In genomic region chr3:108458380-108458779, GRCm38 (mm10) we compare ENCODE assay signal across 7 mouse cellular contexts. TPM values are rescaled to one million over a fixed set of nuclear protein-coding genes. Genes with fewer than 3 reads are reported as not detected.
A peak's percentile ranks its signal among the peaks of the same experiment; 100 is the strongest.
DNase-seq lines count a peak whose midpoint lies in the region; ATAC-seq and TF ChIP-seq lines count a peak whose summit lies in the region.

No protein-coding gene starts in this region.

- TF ChIP-seq POLR2A in small intestine, adult 2 months (IDR thresholded peaks at IDR 0.05; ENCODE audit: low read depth, low read length), result 0 out of 2 replicates have a peak, but pooled peaks have one; percentile 12

- H3K9ac ChIP-seq in kidney, embryonic 15.5 days, result no peak overlapping the region

- H3K4me3 ChIP-seq in kidney, embryonic 15.5 days (replicated peaks), result 0 out of 2 replicates have a peak overlapping the region, but pooled peaks have one; percentile 1
- H3K4me3 ChIP-seq in E14TG2a.4 (replicated peaks; ENCODE audit: low read length), result peak overlapping the region; percentile 41; the same call in 1 of the 2 replicates
- H3K4me3 ChIP-seq in small intestine, adult 2 months (ENCODE audit: low read depth, low read length), result peak overlapping the region; percentile 51

- H3K27me3 ChIP-seq in kidney, embryonic 15.5 days, result no peaks in the 10 kb centered on the region
- H3K27me3 ChIP-seq in E14TG2a.4 (ENCODE audit: insufficient read depth, low read length), result peaks cover 17% of the 10 kb centered on the region
- no peaks in the 10 kb centered on the region for H3K27me3 ChIP-seq in small intestine, adult 2 months (ENCODE audit: control insufficient read depth, insufficient read depth, low read length)

- H3K36me3 ChIP-seq in kidney, embryonic 15.5 days, result no peaks in the 10 kb centered on the region
- H3K36me3 ChIP-seq in E14TG2a.4 (ENCODE audit: insufficient read depth, low read length), result no peaks in the 10 kb centered on the region
- H3K36me3 ChIP-seq in small intestine, adult 2 months (ENCODE audit: control insufficient read depth, insufficient read depth, low read length), result no peaks in the 10 kb centered on the region

- WGBS in kidney, embryonic 15.5 days, result 55% methylated on average over 14 of the region's 14 CpGs
- 29% methylated on average over 14 of the region's 14 CpGs for WGBS in small intestine, adult 2 months

- H3K27ac ChIP-seq in kidney, embryonic 15.5 days, result no peak overlapping the region
- H3K27ac ChIP-seq in small intestine, adult 2 months (ENCODE audit: insufficient read depth, low read depth, low read length), result peak overlapping the region; percentile 51

- H3K4me2 ChIP-seq in kidney, embryonic 15.5 days, result peak overlapping the region; percentile 26

- peaks cover 5% of the 10 kb centered on the region; the same call in 1 of the 2 replicates for H3K4me1 ChIP-seq in kidney, embryonic 15.5 days
- H3K4me1 ChIP-seq in E14TG2a.4 (replicated peaks; ENCODE audit: low read depth, low read length), result peaks cover 39% of the 10 kb centered on the region
- peaks cover 5% of the 10 kb centered on the region for H3K4me1 ChIP-seq in small intestine, adult 2 months (ENCODE audit: control insufficient read depth, insufficient read depth, insufficient read length, low read length)

- TF ChIP-seq CTCF in E14TG2a.4 (conservative IDR thresholded peaks at IDR 0.05; ENCODE audit: low read length), result no peak
- no peak for TF ChIP-seq CTCF in small intestine, adult 2 months (IDR thresholded peaks at IDR 0.05; ENCODE audit: extremely low read depth, insufficient read length, insufficient replicate concordance, low read depth, low read length)

- no peaks in the 10 kb centered on the region for H3K9me3 ChIP-seq in kidney, embryonic 15.5 days (replicated peaks)
- no peaks in the 10 kb centered on the region for H3K9me3 ChIP-seq in E14TG2a.4 (ENCODE audit: low read length)

- no peak for DNase-seq in kidney, postnatal 36 days
- no peak for DNase-seq in cerebellum, postnatal 25 days
- DNase-seq in kidney, adult 18-20 months, result no peak

- ATAC-seq in kidney, embryonic 15.5 days (replicated peaks; ENCODE audit: low FRiP score), result no peak
- peak; percentile 84 for ATAC-seq in granulocyte monocyte progenitor cell, adult 5-6 weeks (replicated peaks; ENCODE audit: poor library complexity, severe bottlenecking)

RNA-seq across cellular contexts. Expression of gene Sars, which starts 13.4 kb away (rescaled TPM):
- 126 and 131 TPM in 2 replicates for polyA plus RNA-seq in kidney, embryonic 15.5 days (2015; fragmentation: Nextera tagmentation; extraction: Ambion mirVana)
- total RNA-seq in granulocyte monocyte progenitor cell, adult 5-6 weeks (2014; fragmentation: Nextera tagmentation), result 30.9 and 36.2 TPM in 2 replicates
- total RNA-seq in granulocyte monocyte progenitor cell, adult 5-6 weeks (2017), result 196 and 259 TPM in 2 replicates
- polyA plus RNA-seq in small intestine, adult 2 months (2012; rRNA removed), result 11.7 and 28.1 TPM in 2 replicates

RNA-seq across cellular contexts. Expression of gene Celsr2, which starts 43.0 kb away (rescaled TPM):
- 19.3 and 21.6 TPM in 2 replicates for polyA plus RNA-seq in kidney, embryonic 15.5 days (2015; fragmentation: Nextera tagmentation; extraction: Ambion mirVana)
- total RNA-seq in granulocyte monocyte progenitor cell, adult 5-6 weeks (2014; fragmentation: Nextera tagmentation), result 0.58 and 2.5 TPM in 2 replicates
- 0.04 and 0.15 TPM in 2 replicates for total RNA-seq in granulocyte monocyte progenitor cell, adult 5-6 weeks (2017)
- polyA plus RNA-seq in small intestine, adult 2 months (2012; rRNA removed), result 2.7 and 8.2 TPM in 2 replicates

Comparison
In these comparisons a context has a peak if more than half of its experiments do, and no peak if none do; other contexts are left out.
1. H3K4me3 ChIP-seq: peak in every context shown above with its lines; median percentile 51 in small intestine, adult 2 months; 41 in E14TG2a.4; 1 in kidney, embryonic 15.5 days.